Mouse (Mus musculus) heart, adult 2 months (tissue): ENCODE results near the gene Ttc26. TPM values are rescaled to one million over a fixed set of nuclear protein-coding genes. Genes with fewer than 3 reads are reported as not detected.

Experiments used
- DNase-seq, 2 experiments: peaks; one replicate each; pipeline ENCODE4 v3.0.0; 2021
- H3K27ac ChIP-seq: fragments of 200-600 bp; 2 replicates; pipeline ENCODE4 v1.8.1; 2022
- H3K27me3 ChIP-seq: fragments of 200-500 bp; 2 replicates; pipeline ENCODE4 v1.6.1; 2012; ENCODE audit warnings: mild to moderate bottlenecking, low read length, inconsistent platforms, mixed read lengths; ENCODE audit not compliant: control insufficient read depth, insufficient read depth
- H3K36me3 ChIP-seq: fragments of 200-500 bp; 2 replicates; pipeline ENCODE4 v1.6.1; 2012; ENCODE audit warnings: low read length, inconsistent platforms; ENCODE audit not compliant: control insufficient read depth, insufficient read depth
- H3K4me1 ChIP-seq: fragments of 200-500 bp; 2 replicates; pipeline ENCODE4 v1.6.1; 2011; ENCODE audit warnings: low read length; ENCODE audit not compliant: control insufficient read depth, insufficient read depth
- H3K4me3 ChIP-seq: fragments of 200-600 bp; 2 replicates; pipeline ENCODE4 v1.8.1; 2022
- H3K79me2 ChIP-seq: fragments of 200-500 bp; replicated peaks from 2 replicates; pipeline ENCODE4 v1.6.1; 2012; ENCODE audit warnings: mild to moderate bottlenecking, inconsistent platforms, low read length, moderate library complexity, mixed read lengths; ENCODE audit not compliant: control insufficient read depth, insufficient read depth
- H3K9ac ChIP-seq: fragments of 200-500 bp; 2 replicates; pipeline ENCODE4 v1.6.1; 2012; ENCODE audit warnings: low read depth, mild to moderate bottlenecking, control low read depth, inconsistent platforms, low read length, mixed read lengths
- CTCF ChIP-seq: fragments of 200-600 bp; IDR thresholded peaks from 2 replicates; pipeline ENCODE4 v1.8.1; 2022; ENCODE audit warnings: antibody characterized with exemption, mild to moderate bottlenecking, moderate library complexity
- EP300 ChIP-seq: fragments of 200-500 bp; IDR thresholded peaks from 2 replicates; pipeline ENCODE4 v1.6.1; 2011; ENCODE audit warnings: low read depth, low read length, control low read depth; ENCODE audit not compliant: insufficient read depth
- POLR2A ChIP-seq: fragments of 200-500 bp; IDR thresholded peaks from 2 replicates; pipeline ENCODE4 v1.6.1; 2011; ENCODE audit warnings: mild to moderate bottlenecking, low read depth, low read length, control low read depth; ENCODE audit not compliant: insufficient read depth
- WGBS: fragments of 180-500 bp; shearing (Covaris S2); methylation state at CpG from one replicate; pipeline ENCODE4 v1.1.7; 2018; 5-methylcytosine and 5-hydroxymethylcytosine counted together
- intact Hi-C: fragments of 180-260 bp; cut with DNase I; formaldehyde crosslinking; loops from one replicate; pipeline ENCODE4 v1.15.1; 2025
- polyA plus RNA-seq: library from polyadenylated mRNA; depleted of rRNA; stranded (reverse); fragments of >200 nt; gene quantifications from 2 replicates; pipeline ENCODE4 v1.2.3, GENCODE M21; 2012
- total RNA-seq, 2 experiments: library from RNA; stranded (reverse); gene quantifications; 2 replicates each; pipeline ENCODE4 v1.2.3; 2021

The Ttc26 gene
- total and polyA plus RNA-seq, 3 experiments: 0.66 to 1.9 (median 1.7) TPM

- intact Hi-C loops: no loop called here
- 84% methylated on average over 6 of the region's 6 CpGs for WGBS
- H3K27me3 ChIP-seq: no peaks in the 10 kb centered on the region
These were observed 32.3 kb upstream of the Ttc26 start for GRCm38 (mm10) chr6:38348811-38349453.

GRCm38 (mm10) chr6:38349806-38350205, 31.5 kb upstream of the Ttc26 start:
- no peak overlapping the region for H3K27ac ChIP-seq
- peaks cover 8% of the 10 kb centered on the region for H3K4me1 ChIP-seq
- 75% methylated on average over 9 of the region's 9 CpGs for WGBS
- 0 out of 2 replicates have a peak, but pooled peaks cover 2% of the 10 kb centered on the region for H3K36me3 ChIP-seq
- no peak for DNase-seq
- intact Hi-C loops: loop anchor here (10.0 kb wide), 1 partner anchor 185 kb away; the partner anchor contains the start of gene Fmc1
- H3K4me3 ChIP-seq: no peak overlapping the region
- H3K79me2 ChIP-seq: 0 out of 2 replicates have a peak, but pooled peaks cover 3% of the 10 kb centered on the region
- TF ChIP-seq POLR2A: no peak
- no peak for TF ChIP-seq EP300
- TF ChIP-seq CTCF: no peak
- no peaks in the 10 kb centered on the region for H3K27me3 ChIP-seq
- no peak overlapping the region for H3K9ac ChIP-seq

More at GRCm38 (mm10) chr6:38348811-38349453, 32.3 kb upstream of the Ttc26 start:
- DNase-seq: no peak
- Histone ChIP-seq H3K9ac (no peak overlapping the region), H3K79me2 (0 out of 2 replicates have a peak, but pooled peaks cover 3% of the 10 kb centered on the region), H3K4me3 (no peak overlapping the region), H3K4me1 (peaks cover 10% of the 10 kb centered on the region), H3K36me3 (peaks cover 5% of the 10 kb centered on the region; the same call in 1 of the 2 replicates), H3K27ac (no peak overlapping the region)
- TF ChIP-seq EP300: no peak
- TF ChIP-seq CTCF: no peak
- TF ChIP-seq POLR2A: no peak

GRCm38 (mm10) chr6:38351930-38352329, 29.3 kb upstream of the Ttc26 start:
- H3K4me1 ChIP-seq: peaks cover 6% of the 10 kb centered on the region
- intact Hi-C loops: loop anchor here (10.0 kb wide), 1 partner anchor 183 kb away; the partner anchor contains the start of gene Fmc1
- DNase-seq: no peak
- no peaks in the 10 kb centered on the region for H3K27me3 ChIP-seq
- 0 out of 2 replicates have a peak, but pooled peaks cover 3% of the 10 kb centered on the region for H3K79me2 ChIP-seq
- no peak overlapping the region for H3K9ac ChIP-seq
- WGBS: 51% methylated on average over 4 of the region's 4 CpGs
- TF ChIP-seq POLR2A: no peak
- no peak for TF ChIP-seq CTCF
- no peak for TF ChIP-seq EP300
- peak overlapping the region; percentile 27 for H3K4me3 ChIP-seq
- peak overlapping the region; percentile 1; the same call in 1 of the 2 replicates for H3K27ac ChIP-seq
- 0 out of 2 replicates have a peak, but pooled peaks cover 2% of the 10 kb centered on the region for H3K36me3 ChIP-seq

- 44% methylated on average over 10 of the region's 10 CpGs for WGBS
- no peaks in the 10 kb centered on the region for H3K27me3 ChIP-seq
- intact Hi-C loops: loop anchor here (10.0 kb wide), 1 partner anchor 182 kb away; the partner anchor contains the start of gene Fmc1
These were observed 28.8 kb upstream of the Ttc26 start for GRCm38 (mm10) chr6:38352451-38352850.

GRCm38 (mm10) chr6:38353181-38353580, 28.1 kb upstream of the Ttc26 start:
- intact Hi-C loops: loop anchor here (10.0 kb wide), 1 partner anchor 182 kb away; the partner anchor contains the start of gene Fmc1
- TF ChIP-seq EP300: no peak
- no peak for TF ChIP-seq POLR2A
- no peak for TF ChIP-seq CTCF
- DNase-seq: no peak
- WGBS: 29% methylated on average over 13 of the region's 13 CpGs
- Histone ChIP-seq H3K79me2 (0 out of 2 replicates have a peak, but pooled peaks cover 3% of the 10 kb centered on the region), H3K4me3 (peak overlapping the region; percentile 52), H3K36me3 (0 out of 2 replicates have a peak, but pooled peaks cover 2% of the 10 kb centered on the region), H3K4me1 (peaks cover 6% of the 10 kb centered on the region), H3K27ac (peak overlapping the region; percentile 97), H3K27me3 (no peaks in the 10 kb centered on the region), H3K9ac (peak overlapping the region; percentile 67)

More at GRCm38 (mm10) chr6:38352451-38352850, 28.8 kb upstream of the Ttc26 start:
- H3K4me1 ChIP-seq: peaks cover 6% of the 10 kb centered on the region
- H3K4me3 ChIP-seq: peak overlapping the region; percentile 27
- no peak for TF ChIP-seq EP300
- TF ChIP-seq POLR2A: no peak
- no peak for TF ChIP-seq CTCF
- peak overlapping the region; percentile 43 for H3K9ac ChIP-seq
- peak overlapping the region; percentile 5; the same call in 1 of the 2 replicates for H3K27ac ChIP-seq
- no peak for DNase-seq
- 0 out of 2 replicates have a peak, but pooled peaks cover 2% of the 10 kb centered on the region for H3K36me3 ChIP-seq
- 0 out of 2 replicates have a peak, but pooled peaks cover 3% of the 10 kb centered on the region for H3K79me2 ChIP-seq
